Mouse (Mus musculus): ENCODE measurements around the gene Tmem91.

DNA sequence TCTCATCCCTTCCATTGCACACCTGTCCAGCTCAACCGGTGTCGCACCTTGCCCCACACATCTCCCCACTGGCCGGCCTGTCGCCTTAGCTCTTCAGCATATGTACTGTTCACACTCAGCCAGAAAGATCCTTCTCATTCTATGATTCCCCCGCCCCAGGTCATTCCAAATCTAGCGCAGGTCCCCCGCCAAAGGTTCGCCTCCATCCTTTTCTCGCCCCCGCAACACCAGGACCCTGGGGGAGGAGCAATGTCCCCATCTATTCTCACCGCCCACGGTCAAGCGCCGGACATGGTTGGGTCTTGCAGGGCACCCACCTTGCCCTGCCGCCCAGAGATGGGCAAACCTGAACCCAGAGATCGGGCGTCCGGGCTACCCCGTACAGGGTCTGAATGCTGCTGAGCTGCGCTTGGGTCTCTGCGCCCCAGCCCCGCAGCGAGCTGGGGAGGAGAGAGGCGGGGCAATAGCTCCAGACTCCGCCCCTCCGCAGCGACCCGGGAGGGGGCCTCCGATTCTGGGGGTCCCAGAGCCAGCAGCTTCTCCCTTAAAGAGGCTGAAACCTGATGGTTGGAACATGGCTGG lies at the start of gene Tmem91:
- no peak for TF ChIP-seq CTCF (IDR thresholded peaks at IDR 0.05; ENCODE audit: insufficient read depth, low read length)
- no peak for TF ChIP-seq POLR2A (IDR thresholded peaks at IDR 0.05; ENCODE audit: borderline replicate concordance, extremely low read depth, low read depth, low read length)

All from lung, adult 2 months (tissue).